Mouse (Mus musculus) left cerebral cortex, postnatal 25 days (tissue): ENCODE measurements around the gene Helq. TPM values are rescaled to one million over a fixed set of nuclear protein-coding genes. Genes with fewer than 3 reads are reported as not detected.

Experiments used
- DNase-seq, 2 experiments: peaks; one replicate each; pipeline ENCODE4 v3.0.0; 2022; ENCODE audit warnings: low spot score in 2 of 2, mixed read lengths in 1 of 2
- intact Hi-C: fragments of 180-260 bp; cut with DNase I; formaldehyde crosslinking; loops from one replicate; pipeline ENCODE4 v1.15.1; 2025
- total RNA-seq, 2 experiments: library from RNA; stranded (reverse); gene quantifications; 2 replicates each; pipeline ENCODE4 v1.2.3; 2021

The Helq gene
- total RNA-seq, 2 experiments from 2014 or later, result 10.7 to 19.9 TPM

GRCm38 (mm10) chr5:100716762-100717161 is 81.6 kb downstream of the Helq start:
- no peak for DNase-seq
- intact Hi-C loops, result no loop called here

Other genes with a start within 250 kb of the Helq start
- gene Plac8, start 226.4 kb downstream of the Helq start, total RNA-seq, result not detected
- 10 to 100 TPM; 68.8 to 69.7 TPM for gene Coq2, start 123.5 kb downstream of the Helq start, total RNA-seq
- gene Hpse, start 78.9 kb downstream of the Helq start, total RNA-seq, result 1 to 10 TPM; 1.6 to 1.8 TPM
- 10 to 100 TPM; 55.0 to 64.3 TPM for gene Mrps18c, start within 50 bp of the Helq start, total RNA-seq
- 1 to 10 TPM; 5.8 to 6.2 TPM for gene Abraxas1, start 22.4 kb upstream of the Helq start, total RNA-seq
- gene Gpat3, start 47.1 kb upstream of the Helq start, total RNA-seq, result 1 to 10 TPM; 3.3 to 3.7 TPM